Comparison of ENCODE assay signal across 12 mouse cellular contexts in genomic region chr11:119657534-119657933, GRCm38 (mm10). TPM values are rescaled to one million over a fixed set of nuclear protein-coding genes. Genes with fewer than 3 reads are reported as not detected.
DNase-seq lines count a peak whose midpoint lies in the region; ATAC-seq and TF ChIP-seq lines count a peak whose summit lies in the region.
"Had no signal": no experiment of that assay in that cellular context is flagged by ENCODE, and none has a peak within 500 bp of the region (broad histone marks: within the 10 kb centered on the region; RNA-seq: fewer than 3 reads in every experiment).

No protein-coding gene starts in this region.

- no peaks in the 10 kb centered on the region for H3K27me3 ChIP-seq in heart, embryonic 12.5 days (replicated peaks)
- H3K27me3 ChIP-seq in E14TG2a.4 (ENCODE audit: insufficient read depth, low read length): no peaks in the 10 kb centered on the region
- no peaks in the 10 kb centered on the region for H3K27me3 ChIP-seq in liver, embryonic 15.5 days
- H3K27me3 ChIP-seq in forebrain, embryonic 15.5 days: no peaks in the 10 kb centered on the region
- no peaks in the 10 kb centered on the region for H3K27me3 ChIP-seq in forebrain, embryonic 12.5 days
- H3K27me3 ChIP-seq: kidney, embryonic 15.5 days; limb, embryonic 13.5 days had no signal

- peak; percentile 38 to 52 for DNase-seq in heart, adult 18-20 months
- DNase-seq in R1 (ENCODE audit: low read depth, low spot score): peak; percentile 89
- DNase-seq: cerebellum, postnatal 25 days had no signal

- H3K9ac ChIP-seq in heart, embryonic 12.5 days: no peak overlapping the region
- no peak overlapping the region for H3K9ac ChIP-seq in liver, embryonic 15.5 days
- H3K9ac ChIP-seq in forebrain, embryonic 15.5 days (replicated peaks): no peak overlapping the region
- no peak overlapping the region for H3K9ac ChIP-seq in forebrain, embryonic 12.5 days
- H3K9ac ChIP-seq: kidney, embryonic 15.5 days; limb, embryonic 13.5 days had no signal

- H3K4me1 ChIP-seq in heart, embryonic 12.5 days (replicated peaks): peaks cover 12% of the 10 kb centered on the region
- peaks cover 86% of the 10 kb centered on the region for H3K4me1 ChIP-seq in E14TG2a.4 (replicated peaks; ENCODE audit: low read depth, low read length)
- peaks cover 34% of the 10 kb centered on the region for H3K4me1 ChIP-seq in liver, embryonic 15.5 days (replicated peaks)
- H3K4me1 ChIP-seq in forebrain, embryonic 15.5 days: no peaks in the 10 kb centered on the region
- no peaks in the 10 kb centered on the region for H3K4me1 ChIP-seq in forebrain, embryonic 12.5 days

- 0 out of 2 replicates have a peak, but pooled peaks cover 3% of the 10 kb centered on the region for H3K9me3 ChIP-seq in heart, embryonic 12.5 days (replicated peaks)
- no peaks in the 10 kb centered on the region for H3K9me3 ChIP-seq in E14TG2a.4 (ENCODE audit: low read length)
- no peaks in the 10 kb centered on the region for H3K9me3 ChIP-seq in liver, embryonic 15.5 days (replicated peaks)
- H3K9me3 ChIP-seq in forebrain, embryonic 15.5 days: no peaks in the 10 kb centered on the region
- no peaks in the 10 kb centered on the region for H3K9me3 ChIP-seq in forebrain, embryonic 12.5 days
- H3K9me3 ChIP-seq: kidney, embryonic 15.5 days; limb, embryonic 13.5 days had no signal

- no peak overlapping the region for H3K4me3 ChIP-seq in heart, embryonic 12.5 days
- H3K4me3 ChIP-seq in E14TG2a.4 (replicated peaks; ENCODE audit: low read length): peak overlapping the region; percentile 55
- H3K4me3 ChIP-seq in liver, embryonic 15.5 days (replicated peaks): no peak overlapping the region
- H3K4me3 ChIP-seq in forebrain, embryonic 15.5 days: no peak overlapping the region
- H3K4me3 ChIP-seq in forebrain, embryonic 12.5 days (replicated peaks): no peak overlapping the region
- H3K4me3 ChIP-seq: kidney, embryonic 15.5 days; limb, embryonic 13.5 days had no signal

- H3K36me3 ChIP-seq in heart, embryonic 12.5 days: no peaks in the 10 kb centered on the region
- H3K36me3 ChIP-seq in E14TG2a.4 (ENCODE audit: insufficient read depth, low read length): no peaks in the 10 kb centered on the region; the same call in 1 of the 2 replicates
- H3K36me3 ChIP-seq in liver, embryonic 15.5 days (replicated peaks): no peaks in the 10 kb centered on the region
- no peaks in the 10 kb centered on the region for H3K36me3 ChIP-seq in forebrain, embryonic 15.5 days
- no peaks in the 10 kb centered on the region for H3K36me3 ChIP-seq in forebrain, embryonic 12.5 days (replicated peaks)

- H3K4me2 ChIP-seq in heart, embryonic 12.5 days: no peak overlapping the region
- H3K4me2 ChIP-seq in liver, embryonic 15.5 days: peak overlapping the region; percentile 40
- H3K4me2 ChIP-seq in forebrain, embryonic 15.5 days (replicated peaks): no peak overlapping the region
- H3K4me2 ChIP-seq in forebrain, embryonic 12.5 days: no peak overlapping the region
- H3K4me2 ChIP-seq: kidney, embryonic 15.5 days; limb, embryonic 13.5 days; midbrain, embryonic 11.5 days had no signal

- 74% methylated on average over 6 of the region's 6 CpGs for WGBS in heart, embryonic 12.5 days
- WGBS in liver, embryonic 15.5 days (ENCODE audit: insufficient replicate concordance): 50% methylated on average over 6 of the region's 6 CpGs
- WGBS in forebrain, embryonic 15.5 days: 90% methylated on average over 6 of the region's 6 CpGs
- 96% methylated on average over 6 of the region's 6 CpGs for WGBS in forebrain, embryonic 12.5 days

- no peak for ATAC-seq in heart, embryonic 12.5 days (ENCODE audit: insufficient number of reproducible peaks, low FRiP score)
- ATAC-seq in liver, embryonic 15.5 days (ENCODE audit: insufficient read depth): peak; percentile 43; the same call in 1 of the 2 replicates
- no peak for ATAC-seq in forebrain, embryonic 15.5 days (replicated peaks)
- no peak for ATAC-seq in forebrain, embryonic 12.5 days (ENCODE audit: low FRiP score)
- ATAC-seq: activated CD4-positive, CD25-positive, alpha-beta regulatory T cell, adult 4 months had no signal

- no peak overlapping the region for H3K27ac ChIP-seq in heart, embryonic 12.5 days (ENCODE audit: poor library complexity, severe bottlenecking)
- no peak overlapping the region; the same call in 1 of the 2 replicates for H3K27ac ChIP-seq in liver, embryonic 15.5 days (replicated peaks)
- no peak overlapping the region for H3K27ac ChIP-seq in forebrain, embryonic 15.5 days (replicated peaks)
- H3K27ac ChIP-seq in forebrain, embryonic 12.5 days: no peak overlapping the region
- H3K27ac ChIP-seq: kidney, embryonic 15.5 days; limb, embryonic 13.5 days had no signal

- TF ChIP-seq CTCF in E14TG2a.4 (conservative IDR thresholded peaks at IDR 0.05; ENCODE audit: low read length): no peak

RNA-seq across cellular contexts. Expression of gene Rptor, which starts 54.8 kb away (rescaled TPM):
- 10 to 100 TPM; 30.4 to 34.0 TPM for total RNA-seq in heart, adult 18-20 months (2021)
- polyA plus RNA-seq in heart, embryonic 12.5 days (2016; fragmentation: Nextera tagmentation; extraction: Ambion mirVana): 13.3 and 14.1 TPM in 2 replicates
- 4.9 and 5.9 TPM in 2 replicates for polyA plus RNA-seq in liver, embryonic 15.5 days (2015; fragmentation: Nextera tagmentation; extraction: Ambion mirVana)
- 12.0 and 13.3 TPM in 2 replicates for polyA plus RNA-seq in forebrain, embryonic 15.5 days (2015; fragmentation: Nextera tagmentation; extraction: Ambion mirVana)
- polyA plus RNA-seq in forebrain, embryonic 12.5 days (2016; fragmentation: Nextera tagmentation; extraction: Ambion mirVana): 15.8 and 16.1 TPM in 2 replicates
